Mouse (Mus musculus): ENCODE data around the gene Tmem274. TPM values are rescaled to one million over a fixed set of nuclear protein-coding genes. Genes with fewer than 3 reads are reported as not detected.
"Not testable (repeated sequence)": the region's sequence is repeated elsewhere in the genome, so short reads cannot be mapped to it uniquely, and the experiment has no call there.

The Tmem274 gene
- polyA plus RNA-seq, 1 experiment from 2014 or later: not detected

GRCm38 (mm10) chr4:149450636-149451035 is 26.5 kb upstream of the Tmem274 start:
- Histone ChIP-seq H3K4me3 (ENCODE audit: low read depth, low read length) (no peak overlapping the region), H3K9me3 (ENCODE audit: control insufficient read depth, low read length) (no peaks in the 10 kb centered on the region), H3K9ac (ENCODE audit: low read length) (no peak overlapping the region), H3K36me3 (ENCODE audit: control insufficient read depth, insufficient read depth, low read length) (no peaks in the 10 kb centered on the region), H3K27me3 (ENCODE audit: control insufficient read depth, insufficient read depth, low read length) (no peaks in the 10 kb centered on the region), H3K4me2 (ENCODE audit: low read depth) (no peak overlapping the region), H3K4me1 (ENCODE audit: control insufficient read depth, insufficient read depth, low read length) (peaks cover 2% of the 10 kb centered on the region; the same call in 1 of the 2 replicates), H3K27ac (ENCODE audit: low read depth, low read length) (no peak overlapping the region)
- no peak for DNase-seq (ENCODE audit: low spot score)
- ATAC-seq (ENCODE audit: insufficient read depth, low FRiP score, low TSS enrichment): no peak
- 89% methylated on average over 3 of the region's 3 CpGs for WGBS

DNA sequence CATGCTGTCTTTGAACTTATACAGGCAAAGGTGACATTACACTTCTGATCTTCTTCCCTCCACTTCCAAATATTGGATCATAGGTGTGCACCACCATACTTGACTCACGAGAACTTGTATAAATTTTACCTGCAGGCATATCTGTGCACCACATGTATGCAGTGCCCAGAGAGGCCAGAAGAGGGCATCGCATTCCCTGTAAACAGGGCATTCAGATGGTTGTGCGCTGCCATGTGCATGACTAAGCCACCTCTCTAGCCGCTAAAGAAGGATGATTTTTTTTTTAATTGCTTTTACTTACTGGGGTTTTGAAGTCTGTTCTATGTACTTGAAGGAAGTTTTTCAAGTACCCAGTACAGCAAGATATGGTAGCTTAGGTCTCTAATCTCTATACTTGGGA is 23.5 kb upstream of the Tmem274 start:
- ATAC-seq (ENCODE audit: insufficient read depth, low FRiP score, low TSS enrichment) (no peak), DNase-seq (ENCODE audit: low spot score) (no peak)
- no peaks in the 10 kb centered on the region for H3K4me1 ChIP-seq (ENCODE audit: control insufficient read depth, insufficient read depth, low read length)
- WGBS: 84% methylated on average over 4 of the region's 4 CpGs
- H3K27me3 ChIP-seq (ENCODE audit: control insufficient read depth, insufficient read depth, low read length): no peaks in the 10 kb centered on the region
- H3K4me3 ChIP-seq (ENCODE audit: low read depth, low read length): no peak overlapping the region
- H3K9ac ChIP-seq (ENCODE audit: low read length): no peak overlapping the region
- H3K9me3 ChIP-seq (ENCODE audit: control insufficient read depth, low read length): no peaks in the 10 kb centered on the region
- H3K27ac ChIP-seq (ENCODE audit: low read depth, low read length): no peak overlapping the region
- no peaks in the 10 kb centered on the region for H3K36me3 ChIP-seq (ENCODE audit: control insufficient read depth, insufficient read depth, low read length)
- H3K4me2 ChIP-seq (ENCODE audit: low read depth): no peak overlapping the region

DNA sequence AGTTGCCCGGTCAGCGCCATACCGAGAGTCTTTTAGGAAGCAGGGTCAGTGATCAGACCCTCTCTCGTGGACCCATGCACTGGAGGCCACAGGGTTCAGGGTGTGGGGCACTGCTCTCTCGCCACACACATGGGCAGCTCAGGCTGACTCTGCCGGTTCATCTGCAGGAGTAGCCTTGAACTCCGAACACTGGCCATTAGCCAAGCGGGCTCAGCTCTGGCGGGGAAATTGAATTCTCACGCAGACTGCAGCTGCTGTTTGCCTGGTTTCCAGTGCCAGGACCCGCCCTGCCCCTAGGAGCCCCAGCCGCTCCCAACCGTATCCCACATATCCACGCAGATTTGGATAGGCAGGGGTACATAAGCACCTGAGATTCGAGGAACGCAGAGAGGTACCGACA is 22.9 kb upstream of the Tmem274 start:
- H3K4me2 ChIP-seq (ENCODE audit: low read depth): no peak overlapping the region
- no peaks in the 10 kb centered on the region for H3K4me1 ChIP-seq (ENCODE audit: control insufficient read depth, insufficient read depth, low read length)
- no peak for DNase-seq (ENCODE audit: low spot score)
- H3K4me3 ChIP-seq (ENCODE audit: low read depth, low read length): no peak overlapping the region
- no peaks in the 10 kb centered on the region for H3K9me3 ChIP-seq (ENCODE audit: control insufficient read depth, low read length)
- H3K27me3 ChIP-seq (ENCODE audit: control insufficient read depth, insufficient read depth, low read length): no peaks in the 10 kb centered on the region
- 91% methylated on average over 17 of the region's 17 CpGs for WGBS
- no peak overlapping the region for H3K9ac ChIP-seq (ENCODE audit: low read length)
- H3K27ac ChIP-seq (ENCODE audit: low read depth, low read length): no peak overlapping the region
- H3K36me3 ChIP-seq (ENCODE audit: control insufficient read depth, insufficient read depth, low read length): no peaks in the 10 kb centered on the region
- ATAC-seq (ENCODE audit: insufficient read depth, low FRiP score, low TSS enrichment): no peak

GRCm38 (mm10) chr4:149454879-149455278 is 22.3 kb upstream of the Tmem274 start, which contains the start of gene Rbp7:
TSS of gene Rbp7 (minus strand) at chr4:149454978.
- no peaks in the 10 kb centered on the region for H3K36me3 ChIP-seq (ENCODE audit: control insufficient read depth, insufficient read depth, low read length)
- no peaks in the 10 kb centered on the region for H3K27me3 ChIP-seq (ENCODE audit: control insufficient read depth, insufficient read depth, low read length)
- H3K9me3 ChIP-seq (ENCODE audit: control insufficient read depth, low read length): no peaks in the 10 kb centered on the region
- ATAC-seq (ENCODE audit: insufficient read depth, low FRiP score, low TSS enrichment) (no peak), DNase-seq (ENCODE audit: low spot score) (no peak)
- no peak within 1 kb of the TSS for H3K4me2 ChIP-seq (ENCODE audit: low read depth)
- H3K4me1 ChIP-seq (ENCODE audit: control insufficient read depth, insufficient read depth, low read length): no peaks in the 10 kb centered on the region
- 54% methylated on average over 8 of the region's 8 CpGs for WGBS
- no peak within 1 kb of the TSS for H3K27ac ChIP-seq (ENCODE audit: low read depth, low read length)
- no peak within 1 kb of the TSS for H3K4me3 ChIP-seq (ENCODE audit: low read depth, low read length)
- H3K9ac ChIP-seq (ENCODE audit: low read length): no peak within 1 kb of the TSS

GRCm38 (mm10) chr4:149457163-149457562 is 20.0 kb upstream of the Tmem274 start:
- WGBS: 85% methylated on average over 27 of the region's 27 CpGs
- ATAC-seq (ENCODE audit: insufficient read depth, low FRiP score, low TSS enrichment); H3K27ac ChIP-seq (ENCODE audit: low read depth, low read length); DNase-seq (ENCODE audit: low spot score); H3K36me3 ChIP-seq (ENCODE audit: control insufficient read depth, insufficient read depth, low read length); H3K9me3 ChIP-seq (ENCODE audit: control insufficient read depth, low read length); H3K4me2 ChIP-seq (ENCODE audit: low read depth); H3K9ac ChIP-seq (ENCODE audit: low read length); H3K4me3 ChIP-seq (ENCODE audit: low read depth, low read length); H3K27me3 ChIP-seq (ENCODE audit: control insufficient read depth, insufficient read depth, low read length); H3K4me1 ChIP-seq (ENCODE audit: control insufficient read depth, insufficient read depth, low read length): not testable (repeated sequence)

GRCm38 (mm10) chr4:149457831-149458430 is 19.2 kb upstream of the Tmem274 start:
- Histone ChIP-seq H3K27ac (ENCODE audit: low read depth, low read length) (no peak overlapping the region), H3K27me3 (ENCODE audit: control insufficient read depth, insufficient read depth, low read length) (no peaks in the 10 kb centered on the region), H3K9ac (ENCODE audit: low read length) (no peak overlapping the region), H3K4me3 (ENCODE audit: low read depth, low read length) (no peak overlapping the region), H3K4me2 (ENCODE audit: low read depth) (no peak overlapping the region), H3K9me3 (ENCODE audit: control insufficient read depth, low read length) (no peaks in the 10 kb centered on the region), H3K4me1 (ENCODE audit: control insufficient read depth, insufficient read depth, low read length) (no peaks in the 10 kb centered on the region), H3K36me3 (ENCODE audit: control insufficient read depth, insufficient read depth, low read length) (no peaks in the 10 kb centered on the region)
- WGBS: 87% methylated on average over 6 of the region's 6 CpGs
- DNase-seq (ENCODE audit: low spot score) (no peak), ATAC-seq (ENCODE audit: insufficient read depth, low FRiP score, low TSS enrichment) (no peak)

DNA sequence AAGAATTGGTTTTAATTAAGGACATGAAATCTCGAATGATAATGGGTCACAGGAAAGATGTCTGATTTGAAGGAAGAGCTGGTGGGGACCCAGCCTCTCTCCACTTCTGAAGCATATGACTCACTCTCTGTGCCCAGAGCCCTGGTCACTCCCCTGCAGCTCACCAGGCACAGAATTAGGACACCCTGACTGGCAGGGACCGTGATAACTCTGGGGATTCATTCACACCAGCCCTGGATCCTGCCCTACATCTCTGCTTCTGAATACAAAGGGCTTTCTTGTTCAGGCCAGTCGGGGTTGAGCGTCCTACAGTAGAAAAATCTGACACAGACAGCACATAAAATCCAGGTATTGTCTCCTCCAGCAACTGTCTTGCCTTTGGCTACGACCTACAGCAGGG is 18.7 kb upstream of the Tmem274 start:
- Histone ChIP-seq H3K36me3 (ENCODE audit: control insufficient read depth, insufficient read depth, low read length) (no peaks in the 10 kb centered on the region), H3K4me1 (ENCODE audit: control insufficient read depth, insufficient read depth, low read length) (no peaks in the 10 kb centered on the region), H3K9me3 (ENCODE audit: control insufficient read depth, low read length) (no peaks in the 10 kb centered on the region), H3K27me3 (ENCODE audit: control insufficient read depth, insufficient read depth, low read length) (no peaks in the 10 kb centered on the region), H3K9ac (ENCODE audit: low read length) (no peak overlapping the region), H3K4me3 (ENCODE audit: low read depth, low read length) (no peak overlapping the region), H3K4me2 (ENCODE audit: low read depth) (no peak overlapping the region), H3K27ac (ENCODE audit: low read depth, low read length) (no peak overlapping the region)
- 67% methylated on average over 5 of the region's 5 CpGs for WGBS
- ATAC-seq (ENCODE audit: insufficient read depth, low FRiP score, low TSS enrichment) (no peak), DNase-seq (ENCODE audit: low spot score) (no peak)

DNA sequence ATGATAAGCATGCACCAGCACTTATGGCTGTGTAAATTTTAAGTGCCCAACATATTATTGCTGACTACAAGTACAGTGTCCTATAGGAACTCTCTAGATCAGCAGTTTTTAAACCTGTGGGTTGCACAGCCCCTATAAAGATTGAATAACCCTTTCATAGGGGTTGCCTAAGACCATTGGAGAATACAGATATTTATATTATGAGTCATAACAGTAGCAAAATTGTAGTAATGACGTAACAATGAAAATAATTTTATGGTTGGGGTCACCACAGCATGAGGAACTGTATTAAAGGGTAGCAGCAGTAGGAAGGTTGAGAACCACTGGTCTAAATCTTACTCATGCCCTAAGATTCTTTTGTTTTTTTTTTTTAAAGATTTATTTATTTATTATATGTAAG is 17.8 kb upstream of the Tmem274 start:
- no peak for DNase-seq (ENCODE audit: low spot score)
- Histone ChIP-seq H3K36me3 (ENCODE audit: control insufficient read depth, insufficient read depth, low read length) (no peaks in the 10 kb centered on the region), H3K9ac (ENCODE audit: low read length) (no peak overlapping the region), H3K4me2 (ENCODE audit: low read depth) (no peak overlapping the region), H3K9me3 (ENCODE audit: control insufficient read depth, low read length) (no peaks in the 10 kb centered on the region), H3K4me3 (ENCODE audit: low read depth, low read length) (no peak overlapping the region), H3K27me3 (ENCODE audit: control insufficient read depth, insufficient read depth, low read length) (no peaks in the 10 kb centered on the region), H3K4me1 (ENCODE audit: control insufficient read depth, insufficient read depth, low read length) (no peaks in the 10 kb centered on the region), H3K27ac (ENCODE audit: low read depth, low read length) (no peak overlapping the region)
- 76% methylated on average over 1 of the region's 1 CpGs for WGBS
- ATAC-seq (ENCODE audit: insufficient read depth, low FRiP score, low TSS enrichment): no peak

GRCm38 (mm10) chr4:149460475-149460874 is 16.7 kb upstream of the Tmem274 start:
- not testable (repeated sequence) for H3K36me3 ChIP-seq (ENCODE audit: control insufficient read depth, insufficient read depth, low read length); H3K4me1 ChIP-seq (ENCODE audit: control insufficient read depth, insufficient read depth, low read length); H3K9me3 ChIP-seq (ENCODE audit: control insufficient read depth, low read length); ATAC-seq (ENCODE audit: insufficient read depth, low FRiP score, low TSS enrichment); H3K27me3 ChIP-seq (ENCODE audit: control insufficient read depth, insufficient read depth, low read length); H3K27ac ChIP-seq (ENCODE audit: low read depth, low read length); H3K4me2 ChIP-seq (ENCODE audit: low read depth); H3K9ac ChIP-seq (ENCODE audit: low read length); H3K4me3 ChIP-seq (ENCODE audit: low read depth, low read length); DNase-seq (ENCODE audit: low spot score)
- 91% methylated on average over 2 of the region's 2 CpGs for WGBS
